Mouse (Mus musculus): ENCODE measurements around the gene Havcr2. TPM values are rescaled to one million over a fixed set of nuclear protein-coding genes. Genes with fewer than 3 reads are reported as not detected.
"Not testable (repeated sequence)": the region's sequence is repeated elsewhere in the genome, so short reads cannot be mapped to it uniquely, and the experiment has no call there.

Havcr2 gene
- total RNA-seq (2022): 1 to 10 TPM; 2.1 to 3.9 (median 3.0) TPM

GRCm38 (mm10) chr11:46454453-46455045 lies at the start of gene Havcr2:
TSS of gene Havcr2 (plus strand) at chr11:46454935.
- no peak for DNase-seq

GRCm38 (mm10) chr11:46404986-46405385 lies 49.7 kb upstream of the Havcr2 start:
- no peak for DNase-seq

GRCm38 (mm10) chr11:46406721-46407120 lies 48.0 kb upstream of the Havcr2 start:
- no peak for DNase-seq

DNA sequence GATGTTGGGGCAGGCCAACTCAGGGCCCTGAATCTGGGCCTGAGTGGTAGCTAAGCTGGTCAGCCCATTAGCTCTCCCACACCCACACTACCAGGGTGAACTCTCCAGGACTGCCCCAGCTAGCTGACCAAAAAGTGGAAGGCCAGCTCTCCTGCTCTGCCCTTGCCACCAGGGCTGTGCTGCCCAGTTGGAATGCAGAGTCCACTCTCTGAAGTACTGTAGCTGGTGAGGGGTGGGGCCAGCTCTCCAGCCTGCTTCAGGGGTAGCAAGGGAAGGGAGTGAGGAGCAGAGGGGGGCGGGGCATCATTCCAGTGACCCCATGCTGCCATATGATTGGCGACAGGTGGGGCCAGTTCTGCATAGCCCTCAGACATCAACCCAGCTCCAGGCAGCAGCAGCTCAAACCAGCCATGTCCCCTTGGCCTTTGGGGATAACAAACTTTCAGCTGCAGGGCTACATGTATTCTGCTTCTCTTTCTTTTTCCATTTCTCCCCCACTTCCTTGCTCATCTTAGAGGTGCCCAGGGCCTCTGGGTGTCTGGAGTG lies 44.6 kb upstream of the Havcr2 start:
- DNase-seq: no peak

DNA sequence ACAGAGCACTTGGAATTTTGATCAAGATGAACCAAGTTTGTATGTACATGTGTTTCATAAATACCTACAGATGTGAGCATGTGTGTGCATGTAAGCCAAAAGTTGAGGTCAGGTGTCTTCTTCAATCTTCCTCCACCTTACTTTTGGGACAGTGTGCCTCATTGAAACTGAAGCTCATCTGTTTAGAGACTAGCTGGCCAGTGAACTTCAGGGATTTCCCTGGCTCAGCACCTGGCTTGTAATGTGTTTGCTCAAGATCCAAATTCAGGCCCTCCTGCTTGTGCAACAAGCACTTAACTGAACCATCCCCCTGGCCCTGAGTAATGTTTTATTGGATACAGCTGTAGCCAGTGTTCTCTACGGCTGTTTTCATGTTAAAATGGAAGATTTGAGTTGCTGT lies 36.3 kb upstream of the Havcr2 start:
- no peak for DNase-seq

DNA sequence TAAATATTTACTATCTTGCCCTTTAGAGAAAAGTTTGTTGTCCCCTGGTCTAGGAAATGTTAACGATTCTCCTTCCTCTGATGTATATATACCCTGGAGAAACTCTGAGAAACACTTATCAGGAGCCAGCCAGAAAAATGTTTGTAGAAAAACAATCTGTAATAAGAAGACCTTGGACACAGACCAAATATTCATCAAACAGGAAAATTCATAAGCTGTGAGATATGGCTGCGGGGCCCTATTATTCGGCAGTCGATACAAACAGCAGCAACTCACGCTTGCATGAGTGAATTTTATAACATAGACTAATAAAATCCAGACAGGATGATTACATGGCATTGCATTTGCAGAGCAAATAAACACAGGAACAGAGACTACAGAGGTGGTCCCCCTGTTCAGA lies 35.9 kb upstream of the Havcr2 start:
- DNase-seq: no peak

- DNase-seq: no peak
These were observed 33.4 kb upstream of the Havcr2 start for GRCm38 (mm10) chr11:46421086-46421888.

DNA sequence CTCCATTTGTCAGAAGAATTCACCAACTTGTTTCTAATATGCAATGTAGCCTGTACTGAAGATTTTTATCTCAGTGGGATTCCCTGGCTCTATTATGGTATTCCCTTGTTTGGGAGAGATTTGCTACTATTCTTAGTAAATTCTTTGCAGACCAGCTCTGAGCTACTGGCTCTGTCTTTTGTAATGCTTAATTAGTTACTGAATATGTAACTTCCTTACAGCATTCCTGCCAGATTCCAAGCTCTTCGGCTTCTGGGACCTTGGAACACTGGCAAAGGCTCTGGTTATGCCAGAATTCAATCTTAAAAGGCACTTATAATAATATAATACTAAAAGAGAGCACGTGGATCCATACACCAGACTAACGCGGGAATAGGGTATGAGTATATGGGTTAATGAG lies 26.6 kb upstream of the Havcr2 start:
- DNase-seq: not testable (repeated sequence)

DNA sequence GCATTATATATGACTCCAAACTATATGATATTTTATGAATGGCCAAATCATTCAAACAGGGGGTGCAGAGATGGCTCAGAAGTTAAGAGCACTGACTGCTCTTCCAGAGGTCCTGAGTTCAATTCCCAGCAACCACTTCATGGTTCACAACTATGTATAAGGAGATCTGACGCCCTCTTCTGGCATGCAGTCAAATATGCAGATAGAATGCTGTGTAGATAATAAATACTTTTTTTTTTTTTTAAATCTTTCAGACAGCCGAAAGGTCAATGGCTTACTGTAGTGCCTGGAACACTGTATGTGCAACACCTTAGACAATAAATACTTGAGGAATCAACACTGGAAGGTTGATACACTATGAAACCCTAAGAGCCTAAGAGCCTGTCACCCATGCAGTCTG lies 24.6 kb upstream of the Havcr2 start:
- no peak for DNase-seq

- peak; percentile 44 for DNase-seq
These were observed 23.6 kb upstream of the Havcr2 start for GRCm38 (mm10) chr11:46431129-46431528.

- no peak for DNase-seq
These were observed 19.4 kb upstream of the Havcr2 start for GRCm38 (mm10) chr11:46435363-46435762.

- DNase-seq: peak; percentile 96
These were observed 17.8 kb upstream of the Havcr2 start, which contains the start of gene Med7 for GRCm38 (mm10) chr11:46436760-46437458. TSS of gene Med7 (plus strand) at chr11:46436925.

- no peak for DNase-seq
These were observed 17.2 kb upstream of the Havcr2 start for GRCm38 (mm10) chr11:46437459-46438000.

DNA sequence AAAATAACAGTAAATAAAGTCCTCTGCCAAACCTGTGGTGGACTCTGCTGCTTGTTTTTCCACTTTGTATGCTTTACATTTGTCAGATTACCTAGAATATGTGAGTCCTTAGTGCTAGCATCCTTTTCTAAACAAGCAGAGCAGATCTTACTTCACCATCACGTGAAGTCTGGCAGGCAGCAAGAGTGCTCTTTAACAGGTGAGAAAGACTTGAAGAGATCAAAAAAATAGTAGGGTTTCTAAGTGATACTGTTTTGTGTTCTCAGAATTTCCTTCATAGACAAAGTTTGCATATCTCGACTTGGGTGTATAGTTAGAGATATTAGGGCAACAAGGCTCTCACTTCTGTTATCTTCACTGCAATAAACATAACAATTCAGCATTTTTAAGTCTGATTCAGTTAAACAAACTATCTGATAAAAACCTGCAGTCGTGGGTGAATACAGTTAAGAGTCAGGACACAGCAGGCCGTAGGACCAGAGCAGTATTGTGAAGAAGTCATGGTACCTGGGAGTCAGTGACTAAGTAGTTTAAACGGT lies 15.7 kb upstream of the Havcr2 start:
- no peak for DNase-seq

- DNase-seq: no peak
These were observed 13.0 kb upstream of the Havcr2 start for GRCm38 (mm10) chr11:46441774-46442173.

GRCm38 (mm10) chr11:46443152-46443551 lies 11.6 kb upstream of the Havcr2 start:
- DNase-seq: no peak

GRCm38 (mm10) chr11:46443979-46444378 lies 10.8 kb upstream of the Havcr2 start:
- DNase-seq: no peak

GRCm38 (mm10) chr11:46446150-46446549 lies 8.6 kb upstream of the Havcr2 start:
- DNase-seq: no peak

- DNase-seq: no peak
These were observed 6.9 kb upstream of the Havcr2 start for GRCm38 (mm10) chr11:46447644-46448484.

- DNase-seq: no peak
These were observed 5.2 kb upstream of the Havcr2 start for GRCm38 (mm10) chr11:46449461-46450080.

- DNase-seq: no peak
These were observed 5.2 kb downstream of the Havcr2 start for GRCm38 (mm10) chr11:46459960-46460359.
